18 mouse cellular contexts compared by ENCODE assay signal in genomic region chr2:159168553-159169064, GRCm38 (mm10).
DNase-seq lines count a peak whose midpoint lies in the region.
"Had no signal": no experiment of that assay in that cellular context is flagged by ENCODE, and none has a peak within 500 bp of the region (broad histone marks: within the 10 kb centered on the region; RNA-seq: fewer than 3 reads in every experiment).

No protein-coding gene starts in this region.

- H3K27me3 ChIP-seq in heart, embryonic 10.5 days (ENCODE audit: insufficient read depth, poor library complexity, severe bottlenecking): no peaks in the 10 kb centered on the region
- H3K27me3 ChIP-seq: embryonic facial prominence, embryonic 13.5 days; forebrain, embryonic 12.5 days; hindbrain, embryonic 13.5 days; neural tube, embryonic 12.5 days had no signal

- H3K4me1 ChIP-seq in heart, embryonic 10.5 days: 0 out of 2 replicates have a peak, but pooled peaks cover 5% of the 10 kb centered on the region
- H3K4me1 ChIP-seq: embryonic facial prominence, embryonic 13.5 days; forebrain, embryonic 12.5 days; hindbrain, embryonic 13.5 days; neural tube, embryonic 12.5 days had no signal

- H3K36me3 ChIP-seq in heart, embryonic 10.5 days: no peaks in the 10 kb centered on the region
- H3K36me3 ChIP-seq: embryonic facial prominence, embryonic 13.5 days; forebrain, embryonic 12.5 days; hindbrain, embryonic 13.5 days; neural tube, embryonic 12.5 days had no signal

- 54% methylated on average over 7 of the region's 7 CpGs for WGBS in heart, embryonic 10.5 days

- no peaks in the 10 kb centered on the region for H3K9me3 ChIP-seq in heart, embryonic 10.5 days
- H3K9me3 ChIP-seq: embryonic facial prominence, embryonic 13.5 days; forebrain, embryonic 12.5 days; hindbrain, embryonic 13.5 days; neural tube, embryonic 12.5 days had no signal

- DNase-seq in kidney, postnatal 10 days: peak; percentile 15
- no peak for DNase-seq in kidney, adult 8-10 months
- DNase-seq in heart, embryonic 10.5 days (ENCODE audit: low spot score): peak; percentile 78
- peak; percentile 1 to 3 for DNase-seq in heart, postnatal 14 days
- peak; percentile 65 for DNase-seq in lung, postnatal 25 days (ENCODE audit: low spot score)
- no peak for DNase-seq in gastrocnemius, postnatal 4 days (ENCODE audit: low spot score in 2 of 2)
- DNase-seq in T-cell, adult 2 months (ENCODE audit: low spot score): no peak
- DNase-seq: adrenal gland, adult 8-10 months; cerebellum, postnatal 36 days; kidney, adult 9 months; layer of hippocampus, postnatal 36 days; liver, postnatal 0 days; retina, postnatal 1 day; thymus, adult 18-20 months had no signal

- no peak overlapping the region for H3K4me3 ChIP-seq in heart, embryonic 10.5 days
- H3K4me3 ChIP-seq: embryonic facial prominence, embryonic 13.5 days; forebrain, embryonic 12.5 days; hindbrain, embryonic 13.5 days; neural tube, embryonic 12.5 days had no signal

- H3K27ac ChIP-seq in heart, embryonic 10.5 days: peak overlapping the region; percentile 32; the same call in 1 of the 2 replicates
- H3K27ac ChIP-seq: embryonic facial prominence, embryonic 13.5 days; forebrain, embryonic 12.5 days; hindbrain, embryonic 13.5 days; neural tube, embryonic 12.5 days had no signal

- intact Hi-C loops in heart, postnatal 14 days (cut with DNase I): no loop called here

Comparison
In these comparisons a context has a peak if more than half of its experiments do, and no peak if none do; other contexts are left out.
1. DNase-seq: peak in kidney, postnatal 10 days (single experiment), heart, embryonic 10.5 days (single experiment), heart, postnatal 14 days (2 of 2) and lung, postnatal 25 days (single experiment); none in kidney, adult 8-10 months (0 of 2), gastrocnemius, postnatal 4 days (0 of 2) and T-cell, adult 2 months (single experiment).